Mouse (Mus musculus) CH12.LX (cell line): ENCODE results near the gene Tns4. TPM values are rescaled to one million over a fixed set of nuclear protein-coding genes. Genes with fewer than 3 reads are reported as not detected.

Experiments used
- DNase-seq: peaks from one replicate; pipeline ENCODE4 v3.0.0-alpha.2; 2013; ENCODE audit errors: extremely low read depth
- H3K27ac ChIP-seq: 2 replicates; pipeline ENCODE4 v1.5.1; 2012; ENCODE audit warnings: low read depth, mild to moderate bottlenecking, control low read depth, moderate library complexity; ENCODE audit not compliant: insufficient read depth
- H3K27me3 ChIP-seq: replicated peaks from 2 replicates; pipeline ENCODE3; 2012; ENCODE audit warnings: inconsistent platforms
- H3K36me3 ChIP-seq, 2 experiments: replicated peaks in 1 of 2; 2 replicates each; pipeline versions ENCODE3 to v1.6.1; 2012; ENCODE audit warnings: inconsistent platforms in 1 of 2, low read length in 1 of 2, mild to moderate bottlenecking in 1 of 2, mixed read lengths in 1 of 2, moderate library complexity in 1 of 2; ENCODE audit not compliant: control insufficient read depth in 1 of 2, insufficient read depth in 1 of 2
- H3K4me1 ChIP-seq, 2 experiments: 2 replicates each; pipeline ENCODE4 v1.6.1; 2012; ENCODE audit warnings: inconsistent platforms in 1 of 2, moderate library complexity in 1 of 2; ENCODE audit not compliant: insufficient read depth in 2 of 2, control insufficient read depth in 1 of 2
- H3K4me2 ChIP-seq: 2 replicates; pipeline ENCODE4 v1.6.1; 2012; ENCODE audit warnings: low read depth, mild to moderate bottlenecking, control low read depth; ENCODE audit not compliant: poor library complexity, insufficient read depth, severe bottlenecking
- H3K4me3 ChIP-seq, 3 experiments: fragments of 150-350 bp in 1 of 3; sonication (generic) in 1 of 3; replicated peaks in 1 of 3; 2 replicates each; pipeline versions ENCODE3 to v1.5.1; 2011 to 2012; ENCODE audit warnings: low read depth in 2 of 3, low read length in 2 of 3, mild to moderate bottlenecking in 2 of 3, moderate library complexity in 2 of 3, control low read depth in 1 of 3, improper control_type of control experiment in 1 of 3, inconsistent platforms in 1 of 3, mixed read lengths in 1 of 3; ENCODE audit not compliant: poor library complexity in 1 of 3
- H3K79me2 ChIP-seq: replicated peaks from 2 replicates; pipeline ENCODE4 v1.6.1; 2012; ENCODE audit warnings: mild to moderate bottlenecking, moderate library complexity; ENCODE audit not compliant: control insufficient read depth, poor library complexity, insufficient read depth, severe bottlenecking; ENCODE audit errors: extremely low read depth
- H3K9ac ChIP-seq: 2 replicates; pipeline ENCODE4 v1.6.1; 2012; ENCODE audit warnings: low read depth, mild to moderate bottlenecking, control low read depth, moderate library complexity; ENCODE audit not compliant: insufficient read depth
- H3K9me3 ChIP-seq: replicated peaks from 2 replicates; pipeline ENCODE3; 2012; ENCODE audit warnings: low read length, inconsistent platforms, mixed read lengths
- CTCF ChIP-seq, 2 experiments: IDR thresholded peaks in 1 of 2; conservative IDR thresholded peaks in 1 of 2; 2 replicates each; pipeline ENCODE4 v1.5.1; 2011 to 2012; ENCODE audit warnings: low read depth in 2 of 2, low read length in 2 of 2, improper control_type of control experiment in 1 of 2, inconsistent platforms in 1 of 2, mild to moderate bottlenecking in 1 of 2, moderate library complexity in 1 of 2
- E2F4 ChIP-seq: IDR thresholded peaks from 2 replicates; pipeline ENCODE4 v1.6.1; 2011; ENCODE audit warnings: low read depth, low read length, improper control_type of control experiment; ENCODE audit not compliant: insufficient replicate concordance
- ELF1 ChIP-seq: IDR thresholded peaks from 2 replicates; pipeline ENCODE4 v1.6.1; 2014; ENCODE audit warnings: low read depth, mild to moderate bottlenecking, inconsistent platforms, low read length, improper control_type of control experiment
- EP300 ChIP-seq: IDR thresholded peaks from 2 replicates; pipeline ENCODE4 v1.6.1; 2011; ENCODE audit warnings: low read length, improper control_type of control experiment
- HCFC1 ChIP-seq: IDR thresholded peaks from 2 replicates; pipeline ENCODE4 v1.6.1; 2012; ENCODE audit warnings: low read depth, mild to moderate bottlenecking, inconsistent platforms, low read length, improper control_type of control experiment
- JUN ChIP-seq: IDR thresholded peaks from 2 replicates; pipeline ENCODE4 v1.6.1; 2011; ENCODE audit warnings: low read depth, mild to moderate bottlenecking, low read length, improper control_type of control experiment, moderate library complexity; ENCODE audit not compliant: insufficient read depth
- KAT2A ChIP-seq: IDR thresholded peaks from 2 replicates; pipeline ENCODE4 v1.6.1; 2012; ENCODE audit warnings: low read length, improper control_type of control experiment, inconsistent platforms; ENCODE audit not compliant: insufficient replicate concordance
- MAFK ChIP-seq: IDR thresholded peaks from 2 replicates; pipeline ENCODE4 v1.6.1; 2011; ENCODE audit warnings: low read length, improper control_type of control experiment; ENCODE audit not compliant: insufficient replicate concordance
- MXI1 ChIP-seq: IDR thresholded peaks from 2 replicates; pipeline ENCODE4 v1.6.1; 2011; ENCODE audit warnings: mild to moderate bottlenecking, low read depth, low read length, improper control_type of control experiment
- NRF1 ChIP-seq: IDR thresholded peaks from 2 replicates; pipeline ENCODE4 v1.6.1; 2014; ENCODE audit warnings: low read depth, mild to moderate bottlenecking, inconsistent platforms, low read length, improper control_type of control experiment, moderate library complexity
- SMC3 ChIP-seq: IDR thresholded peaks from 2 replicates; pipeline ENCODE4 v1.6.1; 2011; ENCODE audit warnings: low read depth, low read length, improper control_type of control experiment
- UBTF ChIP-seq: IDR thresholded peaks from 2 replicates; pipeline ENCODE4 v1.6.1; 2012; ENCODE audit warnings: low read depth, mild to moderate bottlenecking, inconsistent platforms, low read length, improper control_type of control experiment, moderate library complexity
- ZMIZ1 ChIP-seq: IDR thresholded peaks from 2 replicates; pipeline ENCODE4 v1.6.1; 2012; ENCODE audit warnings: low read depth, mild to moderate bottlenecking, inconsistent platforms, low read length, improper control_type of control experiment
- dilution Hi-C: fragments of 300-500 bp; cut with MboI; formaldehyde crosslinking; loops from 2 replicates; pipeline ENCODE4 v1.14.3; 2020; ENCODE audit warnings: low sequenced_read_pairs; ENCODE audit not compliant: extremely low pct_unique_long_range_greater_than_20kb, extremely low pct_ligation_motif_present
- in situ Hi-C: fragments of 300-500 bp; cut with MboI; formaldehyde crosslinking; loops from 3 replicates; pipeline ENCODE4 v1.14.3; 2019; ENCODE audit warnings: low sequenced_read_pairs, low pct_ligation_motif_present, low pct_unique_long_range_greater_than_20kb, mixed read lengths
- polyA plus RNA-seq: library from polyadenylated mRNA; unstranded; fragments of >175 nt; gene quantifications from 2 replicates; pipeline ENCODE4 v1.2.1, GENCODE M21; 2012; ENCODE audit warnings: low read depth; ENCODE audit not compliant: insufficient read length
- total RNA-seq, 2 experiments: library from RNA; depleted of rRNA; stranded (reverse); fragments of 300-350 nt in 1 of 2; fragments of >200 nt in 1 of 2; gene quantifications; 2 replicates each; pipeline ENCODE4 v1.2.3; 2012 to 2014

The Tns4 gene
- total and polyA plus RNA-seq, 3 experiments, result 0.04 to 0.11 TPM; not detected in 1

- in situ Hi-C loops, result no loop called here
- dilution Hi-C loops, result no loop called here
- Histone ChIP-seq H3K4me2 (no peak overlapping the region), H3K4me3 (no peak overlapping the region), H3K9ac (no peak overlapping the region), H3K79me2 (no peaks in the 10 kb centered on the region), H3K4me1 (peaks cover 3 to 13% of the 10 kb centered on the region in 2 experiments; a peak in 2 of 4 replicates), H3K27me3 (peaks cover 35% of the 10 kb centered on the region), H3K9me3 (peaks cover 9% of the 10 kb centered on the region), H3K27ac (no peak overlapping the region), H3K36me3 (no peaks in the 10 kb centered on the region)
- TF ChIP-seq JUN (no peak), MXI1 (no peak), CTCF (conservative IDR thresholded peaks at IDR 0.05 in 1 of 2, IDR thresholded peaks at IDR 0.05 in 1 of 2; ENCODE audit: low read depth in 2 of 2, low read length in 2 of 2) (no peak), SMC3 (no peak), ELF1 (no peak), UBTF (no peak), ZMIZ1 (no peak), MAFK (no peak), EP300 (no peak), KAT2A (no peak), HCFC1 (no peak)
- no peak for DNase-seq
Measured at GRCm38 (mm10) chr11:99062661-99063060, 26.4 kb downstream of the Tns4 start.

GRCm38 (mm10) chr11:99060435-99060834 lies 28.7 kb downstream of the Tns4 start:
- Histone ChIP-seq H3K4me2 (no peak overlapping the region), H3K4me3 (no peak overlapping the region), H3K79me2 (no peaks in the 10 kb centered on the region), H3K27ac (no peak overlapping the region), H3K9ac (no peak overlapping the region), H3K4me1 (peaks cover 0 to 2% of the 10 kb centered on the region in 2 experiments; a peak in 1 of 4 replicates), H3K36me3 (no peaks in the 10 kb centered on the region), H3K27me3 (peaks cover 54% of the 10 kb centered on the region), H3K9me3 (peaks cover 22% of the 10 kb centered on the region)
- no peak for DNase-seq
- no peak for TF ChIP-seq E2F4
- peak; percentile 70 for TF ChIP-seq NRF1
- dilution Hi-C loops, result no loop called here
- in situ Hi-C loops, result no loop called here
